Mouse (Mus musculus): ENCODE results near the gene Tmtc4.
A peak's percentile ranks its signal among the peaks of the same experiment; 100 is the strongest.

Gene Tmtc4

GRCm38 (mm10) chr14:122901177-122901576, 82.7 kb downstream of the Tmtc4 start:
- no peak for DNase-seq

- no peak for DNase-seq
Observed at GRCm38 (mm10) chr14:122900679-122901078, 83.2 kb downstream of the Tmtc4 start.

GRCm38 (mm10) chr14:122898550-122898949, 85.3 kb downstream of the Tmtc4 start:
- DNase-seq, result no peak

- no peak for DNase-seq
Observed at GRCm38 (mm10) chr14:122896106-122896505, 87.7 kb downstream of the Tmtc4 start.

GRCm38 (mm10) chr14:122891470-122891968, 92.3 kb downstream of the Tmtc4 start:
- no peak for DNase-seq

- no peak for DNase-seq
Observed at GRCm38 (mm10) chr14:122888480-122888872, 95.4 kb downstream of the Tmtc4 start.

- no peak for DNase-seq
Observed at GRCm38 (mm10) chr14:122887702-122888479, 95.9 kb downstream of the Tmtc4 start.

- DNase-seq, result no peak
Observed at GRCm38 (mm10) chr14:122887278-122887677, 96.6 kb downstream of the Tmtc4 start.

GRCm38 (mm10) chr14:122885893-122886292, 97.9 kb downstream of the Tmtc4 start:
- DNase-seq, result no peak

GRCm38 (mm10) chr14:122883821-122884584, 99.8 kb downstream of the Tmtc4 start:
- DNase-seq, result no peak

GRCm38 (mm10) chr14:122883410-122883806, 100.4 kb downstream of the Tmtc4 start:
- no peak for DNase-seq

GRCm38 (mm10) chr14:122882795-122883409, 100.9 kb downstream of the Tmtc4 start:
- DNase-seq, result no peak

- DNase-seq, result no peak
Observed at GRCm38 (mm10) chr14:122882201-122882639, 101.6 kb downstream of the Tmtc4 start.

GRCm38 (mm10) chr14:122881699-122882098, 102.1 kb downstream of the Tmtc4 start:
- DNase-seq, result no peak

GRCm38 (mm10) chr14:122880291-122880690, 103.5 kb downstream of the Tmtc4 start:
- no peak for DNase-seq

GRCm38 (mm10) chr14:122877787-122878186, 106.0 kb downstream of the Tmtc4 start:
- no peak for DNase-seq

- no peak for DNase-seq
Observed at GRCm38 (mm10) chr14:122876723-122877122, 107.1 kb downstream of the Tmtc4 start.

GRCm38 (mm10) chr14:122876163-122876562, 107.7 kb downstream of the Tmtc4 start:
- DNase-seq, result peak; percentile 61 to 68

- no peak for DNase-seq
Observed at GRCm38 (mm10) chr14:122875636-122876035, 108.2 kb downstream of the Tmtc4 start.

- no peak for DNase-seq
Observed at GRCm38 (mm10) chr14:122875056-122875455, 108.8 kb downstream of the Tmtc4 start.

- DNase-seq, result no peak
Observed at GRCm38 (mm10) chr14:122872612-122873011, 111.2 kb downstream of the Tmtc4 start.

GRCm38 (mm10) chr14:122871841-122872580, 111.8 kb downstream of the Tmtc4 start:
- no peak for DNase-seq

- DNase-seq, result no peak
Observed at GRCm38 (mm10) chr14:122869831-122870230, 114.0 kb downstream of the Tmtc4 start.
